Mouse (Mus musculus) bone marrow, adult 2 months (tissue): Measurements from ENCODE around the gene Senp3. TPM values are rescaled to one million over a fixed set of nuclear protein-coding genes. Genes with fewer than 3 reads are reported as not detected.

Experiments
- H3K27ac ChIP-seq: fragments of 200-500 bp; 2 replicates; pipeline ENCODE4 v1.5.1; 2012; ENCODE audit warnings: low read depth, mild to moderate bottlenecking, control low read depth, inconsistent platforms, low read length; ENCODE audit not compliant: control insufficient read depth, poor library complexity, insufficient read depth
- H3K4me1 ChIP-seq: fragments of 200-500 bp; 2 replicates; pipeline ENCODE4 v1.6.1; 2011; ENCODE audit warnings: low read length; ENCODE audit not compliant: control insufficient read depth, insufficient read depth
- H3K4me3 ChIP-seq: fragments of 200-500 bp; replicated peaks from 2 replicates; pipeline ENCODE3; 2011; ENCODE audit warnings: mild to moderate bottlenecking, low read depth, low read length, control low read depth; ENCODE audit not compliant: control insufficient read depth
- CTCF ChIP-seq: fragments of 200-500 bp; IDR thresholded peaks from 2 replicates; pipeline ENCODE4 v1.5.1; 2011; ENCODE audit warnings: low read length, control low read depth; ENCODE audit not compliant: control insufficient read depth, insufficient read depth
- POLR2A ChIP-seq: fragments of 200-500 bp; IDR thresholded peaks from 2 replicates; pipeline ENCODE4 v1.6.1; 2011; ENCODE audit warnings: low read depth, mild to moderate bottlenecking, control low read depth, low read length, borderline replicate concordance; ENCODE audit not compliant: control insufficient read depth
- WGBS: fragments of 180-500 bp; shearing (Covaris S2); methylation state at CpG from one replicate; pipeline ENCODE4 v1.1.7; 2018; 5-methylcytosine and 5-hydroxymethylcytosine counted together
- polyA plus RNA-seq: library from polyadenylated mRNA; stranded (reverse); fragments of >200 nt; gene quantifications from 2 replicates; pipeline ENCODE4 v1.2.4, GENCODE M21; 2011; ENCODE audit warnings: low replicate concordance; ENCODE audit not compliant: missing spikeins, insufficient read depth, insufficient read length

Gene Senp3
- polyA plus RNA-seq, 1 experiment = 67.8 TPM

DNA sequence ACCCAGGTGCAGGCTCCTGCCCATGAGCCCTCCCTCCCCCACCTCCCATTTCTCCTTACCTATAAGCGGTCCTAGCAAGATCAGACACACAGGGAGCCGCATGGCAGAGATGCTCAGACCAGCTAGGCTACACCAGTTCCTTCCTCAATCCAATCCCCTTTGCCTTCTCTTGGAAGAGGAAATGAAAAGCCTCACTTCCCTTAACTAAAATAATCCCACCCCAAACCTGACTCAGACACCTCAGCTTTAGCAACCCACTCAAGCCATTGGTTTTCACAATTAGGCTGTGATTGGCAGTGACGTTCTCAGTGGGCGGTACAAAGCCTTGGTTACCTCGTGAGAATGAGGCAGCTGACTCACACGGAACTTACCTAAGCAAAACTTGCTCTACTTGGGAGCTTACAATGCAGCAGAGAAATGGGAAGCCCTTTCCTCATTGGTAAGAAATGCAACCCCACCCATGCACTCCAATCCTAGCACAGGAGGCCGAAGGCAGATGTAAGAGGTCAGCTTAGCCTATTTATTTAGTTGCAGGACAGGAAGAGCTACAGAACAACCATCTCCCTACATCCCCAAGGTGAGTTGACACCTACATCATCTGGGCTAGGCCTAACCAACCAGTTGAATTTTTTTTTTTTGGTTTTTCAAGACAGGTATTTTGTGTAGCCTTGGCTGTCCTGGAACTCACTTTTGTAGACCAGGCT is 15.8 kb downstream of the Senp3 start, which contains the start of gene Cd68:
Gene Cd68, minus strand, starts transcription at position 193 of the 704 bp plus-strand sequence.
- TF ChIP-seq CTCF (no peak), POLR2A (0 out of 2 replicates have a peak, but pooled peaks have one; percentile 10)
- peaks cover 3% of the 10 kb centered on the region; the same call in 1 of the 2 replicates for H3K4me1 ChIP-seq
- peak within 1 kb of the TSS; percentile 73 for H3K27ac ChIP-seq
- H3K4me3 ChIP-seq = peak within 1 kb of the TSS; percentile 56
- WGBS = 21% methylated on average over 7 of the region's 7 CpGs

DNA sequence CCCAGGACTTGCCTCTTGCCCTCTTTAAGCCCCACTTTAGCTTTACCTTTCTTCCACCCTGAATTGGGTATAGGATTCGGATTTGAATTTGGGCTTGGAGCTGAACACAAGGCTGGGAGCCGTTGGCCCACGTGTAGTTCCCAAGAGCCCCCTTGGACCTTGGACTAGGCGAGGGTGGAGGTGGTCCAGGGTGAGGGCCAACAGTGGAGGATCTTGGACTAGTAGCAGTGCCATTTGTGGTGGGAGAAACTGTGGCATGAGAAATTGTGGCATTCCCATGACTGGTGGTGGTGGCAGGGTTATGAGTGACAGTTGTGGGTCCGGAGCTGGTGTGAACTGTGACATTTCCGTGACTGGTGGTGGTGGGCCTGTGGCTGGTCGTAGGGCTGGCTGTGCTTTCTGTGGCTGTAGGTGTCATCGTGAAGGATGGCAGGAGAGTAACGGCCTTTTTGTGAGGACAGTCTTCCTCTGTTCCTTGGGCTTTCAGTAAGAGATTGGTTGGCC is 16.4 kb downstream of the Senp3 start:
- TF ChIP-seq POLR2A (no peak), CTCF (no peak)
- 70% methylated on average over 9 of the region's 9 CpGs for WGBS
- peak overlapping the region; percentile 73 for H3K27ac ChIP-seq
- H3K4me1 ChIP-seq = peaks cover 3% of the 10 kb centered on the region; the same call in 1 of the 2 replicates
- H3K4me3 ChIP-seq = peak overlapping the region; percentile 56

DNA sequence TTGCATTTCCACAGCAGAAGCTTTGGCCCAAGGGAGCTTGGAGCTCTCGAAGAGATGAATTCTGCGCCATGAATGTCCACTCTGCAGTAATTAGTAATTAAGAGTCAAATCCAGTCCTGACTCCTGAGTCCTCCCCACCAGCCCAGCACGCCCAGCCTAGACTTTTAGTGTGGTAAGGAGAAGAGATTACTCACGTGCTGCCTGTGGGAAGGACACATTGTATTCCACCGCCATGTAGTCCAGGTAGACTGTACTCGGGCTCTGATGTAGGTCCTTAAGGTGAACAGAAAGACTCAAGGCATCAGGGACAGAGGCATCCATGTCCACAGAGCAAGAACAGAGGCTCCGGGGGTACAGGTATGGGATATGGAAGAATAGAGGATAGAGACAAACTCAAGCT is 17.0 kb downstream of the Senp3 start:
- Histone ChIP-seq H3K4me1 (peaks cover 3% of the 10 kb centered on the region; the same call in 1 of the 2 replicates), H3K4me3 (no peak overlapping the region)
- WGBS = 92% methylated on average over 7 of the region's 7 CpGs

DNA sequence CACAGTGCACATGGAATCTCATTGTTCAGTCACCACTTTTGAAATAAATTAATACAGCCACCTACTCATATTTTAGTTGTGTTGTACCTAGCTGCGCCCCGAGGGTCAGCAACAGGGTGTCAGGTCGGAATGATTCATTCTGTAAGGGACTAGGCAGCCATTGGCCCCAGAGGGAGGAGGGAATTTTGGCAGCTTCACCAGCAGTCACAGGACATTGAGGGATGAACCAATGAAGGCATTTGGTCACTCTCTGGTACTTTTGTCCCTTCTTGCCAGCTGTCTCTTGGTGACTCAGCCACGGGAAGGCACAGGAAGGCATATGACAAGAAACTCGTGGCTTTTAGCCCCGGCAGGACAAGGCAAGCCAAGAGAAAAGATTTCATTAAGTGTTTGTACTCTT is 18.1 kb downstream of the Senp3 start:
- TF ChIP-seq POLR2A (no peak), CTCF (no peak)
- no peak overlapping the region for H3K4me3 ChIP-seq
- H3K27ac ChIP-seq = no peak overlapping the region
- 53% methylated on average over 6 of the region's 6 CpGs for WGBS
- H3K4me1 ChIP-seq = peaks cover 3% of the 10 kb centered on the region; the same call in 1 of the 2 replicates

More for the DNA sequence above, 17.0 kb downstream of the Senp3 start:
- TF ChIP-seq POLR2A (no peak), CTCF (no peak)
- no peak overlapping the region for H3K27ac ChIP-seq

DNA sequence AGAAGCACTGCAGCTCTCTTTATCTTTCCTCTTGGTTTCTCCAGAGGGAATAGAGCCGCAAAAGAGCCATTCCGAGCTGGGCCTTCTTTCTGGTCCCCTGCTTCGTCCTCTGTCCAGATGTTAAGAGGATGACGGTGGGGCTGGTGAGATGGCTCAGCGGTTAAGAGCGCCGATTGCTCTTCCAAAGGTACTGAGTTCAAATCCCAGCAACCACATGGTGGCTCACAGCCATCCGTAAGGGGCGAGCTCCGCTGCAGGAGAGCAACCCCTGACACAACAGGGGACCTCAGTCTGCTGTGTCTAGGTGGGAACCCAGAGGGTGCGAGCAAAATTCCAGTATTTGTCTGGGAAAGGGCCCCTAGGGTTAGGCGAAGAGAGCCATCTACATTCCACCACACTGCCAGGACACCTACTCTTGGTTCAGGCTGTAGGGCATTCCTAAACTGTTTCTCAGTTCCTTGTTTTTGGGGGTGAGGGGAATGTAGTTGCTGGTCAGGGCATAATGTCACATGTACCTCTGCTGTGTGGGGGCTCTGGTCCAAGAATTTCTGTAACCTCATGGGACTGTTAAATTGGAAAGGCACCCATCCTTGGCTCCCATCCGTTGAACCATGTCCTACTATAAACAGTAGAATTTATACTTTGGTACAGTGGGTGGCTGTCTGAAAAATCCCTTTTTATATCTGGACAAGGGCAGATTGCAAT is 18.8 kb downstream of the Senp3 start:
- peak overlapping the region; percentile 88 for H3K4me3 ChIP-seq
- 76% methylated on average over 13 of the region's 13 CpGs for WGBS
- H3K27ac ChIP-seq = peak overlapping the region; percentile 93
- peaks cover 3% of the 10 kb centered on the region; the same call in 1 of the 2 replicates for H3K4me1 ChIP-seq
- TF ChIP-seq POLR2A (no peak), CTCF (no peak)

DNA sequence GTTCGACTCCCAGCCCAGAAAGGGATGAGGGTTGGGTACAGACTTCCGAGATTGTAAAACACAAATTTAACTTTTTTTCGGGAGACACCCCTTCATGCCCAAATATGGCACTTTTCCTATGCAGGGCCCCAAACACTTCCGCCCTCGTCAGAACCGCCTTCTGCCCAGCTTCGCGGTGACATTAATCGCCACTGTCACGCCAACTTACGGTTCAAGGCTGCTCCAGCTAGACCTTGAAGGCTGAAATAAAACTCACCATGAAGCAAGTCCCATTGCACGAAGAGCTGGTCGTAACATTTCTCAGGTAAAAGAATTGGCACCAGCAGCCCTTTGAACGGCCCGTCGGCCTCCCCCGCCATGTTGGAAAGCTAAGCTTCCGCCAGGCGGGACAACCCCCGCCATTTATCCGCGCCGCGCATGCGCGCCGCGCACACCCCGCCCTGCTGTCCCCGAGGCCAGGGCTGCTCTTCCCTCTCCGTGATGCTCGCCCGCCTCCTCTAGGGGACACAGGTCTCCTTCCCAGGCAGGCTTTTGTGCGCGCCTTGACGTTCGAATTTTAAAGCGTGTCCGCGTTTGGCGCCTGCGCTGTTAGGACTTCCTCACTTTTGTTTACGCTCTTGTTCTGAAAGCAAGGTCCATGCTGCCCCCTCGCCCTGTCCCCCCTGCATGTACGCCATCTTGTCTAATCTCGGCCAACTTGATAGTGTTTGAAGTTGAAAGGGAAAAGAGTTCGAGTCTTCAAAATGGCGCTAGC is 19.5 kb downstream of the Senp3 start, which contains the start of gene Mpdu1:
Gene Mpdu1, minus strand, starts transcription at position 430 of the 754 bp plus-strand sequence.
- WGBS = under 1% methylated on average over 48 of the region's 48 CpGs
- H3K4me1 ChIP-seq = peaks cover 3% of the 10 kb centered on the region; the same call in 1 of the 2 replicates
- peak; percentile 37; the same call in 1 of the 2 replicates for TF ChIP-seq CTCF
- TF ChIP-seq POLR2A = peak; percentile 92
- H3K4me3 ChIP-seq = peak within 1 kb of the TSS; percentile 88
- H3K27ac ChIP-seq = peak within 1 kb of the TSS; percentile 93

DNA sequence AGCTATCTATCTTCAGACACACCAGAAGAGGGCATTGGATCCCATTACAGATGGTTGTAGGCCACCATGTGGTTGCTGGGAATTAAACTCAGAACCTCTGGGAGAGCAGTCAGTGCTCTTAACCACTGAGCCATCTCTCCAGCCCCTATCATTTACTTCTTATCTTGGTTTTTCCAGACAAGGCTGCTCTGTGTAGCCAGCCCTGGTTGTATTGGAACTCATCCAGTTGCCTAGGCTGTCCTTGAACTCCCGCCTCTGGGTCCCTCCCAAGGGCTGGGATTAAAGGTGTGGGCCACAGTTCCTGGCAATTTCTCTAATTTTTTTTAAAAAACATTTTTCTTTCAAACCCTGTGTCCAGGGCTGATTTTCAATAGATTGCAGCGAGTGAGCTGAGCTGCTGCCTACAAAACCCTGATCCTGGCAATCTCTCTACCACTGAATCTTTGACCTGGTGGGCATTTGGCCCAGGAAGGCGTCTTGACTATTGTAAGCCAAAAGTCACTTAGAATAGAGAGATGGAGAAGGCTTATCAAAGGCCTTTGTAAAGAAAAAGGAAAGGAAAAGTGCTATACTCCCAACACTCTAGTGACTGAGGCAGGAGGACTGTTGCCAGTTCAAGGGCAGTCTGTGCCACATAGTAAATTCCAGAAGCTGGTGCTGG is 20.5 kb downstream of the Senp3 start:
- WGBS = 62% methylated on average over 3 of the region's 3 CpGs
- Histone ChIP-seq H3K27ac (no peak overlapping the region), H3K4me1 (peaks cover 3% of the 10 kb centered on the region; the same call in 1 of the 2 replicates), H3K4me3 (peak overlapping the region; percentile 88)
- no peak for TF ChIP-seq CTCF
- no peak for TF ChIP-seq POLR2A
